Mouse (Mus musculus): ENCODE measurements at regions not wholly inside any gene's neighbourhood (a gene's known extent, or its start where the extent isn't known, plus 50 kb on each side); places are given as distances from the start of the nearest gene placed in this dataset.
"Not testable (repeated sequence)": the region's sequence is repeated elsewhere in the genome, so short reads cannot be mapped to it uniquely, and the experiment has no call there.

DNA sequence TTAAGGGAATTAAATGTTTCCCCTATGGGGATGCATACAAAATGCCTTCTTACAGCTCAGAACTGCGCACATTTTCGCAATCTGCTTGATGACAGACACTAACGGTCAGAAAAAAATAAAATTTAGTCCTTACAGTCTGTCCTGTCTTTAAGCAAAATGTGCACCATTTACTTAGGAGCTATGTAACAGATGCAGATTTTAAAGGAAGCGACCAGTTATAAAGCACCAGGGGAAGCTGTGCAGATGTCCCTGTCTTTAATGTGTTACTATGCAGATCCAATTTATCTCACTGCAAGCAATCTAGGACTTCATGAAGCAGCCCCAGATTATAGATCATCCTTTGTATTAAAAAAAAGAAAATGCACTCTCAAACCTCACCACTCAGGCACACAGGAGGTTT lies 148.8 kb upstream of the Gm10306 start:
- no peak for DNase-seq

DNA sequence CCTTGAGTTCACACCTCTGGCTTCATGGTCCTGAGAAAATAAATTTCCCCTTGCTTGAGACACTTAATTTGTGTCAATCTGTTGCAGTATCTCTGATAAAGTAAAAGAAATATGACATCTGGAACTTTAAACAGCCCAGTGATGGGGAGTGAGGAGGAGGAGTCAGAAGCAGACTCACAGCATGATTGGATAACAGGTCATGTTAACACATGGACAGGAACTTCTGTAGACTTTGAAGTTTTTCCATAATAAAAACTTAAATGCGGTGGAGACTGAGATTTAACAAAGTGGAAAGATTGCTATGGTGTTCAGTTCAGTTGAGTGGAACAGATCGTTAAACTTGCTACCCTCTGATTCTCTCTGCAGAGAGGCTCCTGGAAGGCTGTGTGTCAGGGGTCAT lies 143.7 kb upstream of the Gm10306 start:
- no peak for DNase-seq

DNA sequence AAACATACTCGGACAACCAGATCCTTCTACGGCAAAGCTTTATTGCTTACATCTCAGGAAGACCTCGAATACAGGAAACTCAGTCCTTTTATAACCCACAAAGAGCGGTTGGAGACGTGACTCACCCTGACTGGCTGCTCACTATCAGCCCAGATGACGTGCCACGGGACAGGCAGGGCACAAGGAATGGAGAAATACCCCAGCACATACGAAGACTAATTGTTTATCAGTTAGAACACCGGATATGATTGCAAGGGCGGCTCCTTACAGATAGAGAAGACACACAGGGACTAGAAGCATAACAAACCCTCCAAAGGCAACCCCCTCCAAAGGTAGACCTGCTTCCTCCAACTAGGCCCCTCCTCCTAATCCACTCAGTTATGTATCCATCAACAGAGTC lies 130.8 kb upstream of the Gm10306 start:
- not testable (repeated sequence) for DNase-seq

DNA sequence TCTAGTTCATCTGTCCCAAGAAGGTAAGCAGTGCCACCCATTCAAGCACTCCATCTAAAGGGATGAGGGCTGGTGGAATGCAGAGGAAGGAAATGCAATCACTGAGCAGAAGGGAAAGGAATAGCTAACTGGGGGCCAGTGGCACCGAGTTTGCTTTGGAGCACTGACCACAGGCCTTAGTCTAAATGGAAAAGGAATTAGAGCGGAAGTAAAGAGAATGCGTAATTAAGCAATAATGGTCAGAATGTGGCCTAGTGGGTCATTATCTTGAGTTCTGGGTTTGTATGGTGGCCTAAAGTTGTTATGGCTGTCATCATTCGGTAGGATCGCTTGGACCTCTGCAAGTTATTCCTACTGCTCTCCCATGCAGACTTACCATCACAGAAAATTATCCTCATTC lies 128.8 kb upstream of the Gm10306 start:
- DNase-seq: no peak

DNA sequence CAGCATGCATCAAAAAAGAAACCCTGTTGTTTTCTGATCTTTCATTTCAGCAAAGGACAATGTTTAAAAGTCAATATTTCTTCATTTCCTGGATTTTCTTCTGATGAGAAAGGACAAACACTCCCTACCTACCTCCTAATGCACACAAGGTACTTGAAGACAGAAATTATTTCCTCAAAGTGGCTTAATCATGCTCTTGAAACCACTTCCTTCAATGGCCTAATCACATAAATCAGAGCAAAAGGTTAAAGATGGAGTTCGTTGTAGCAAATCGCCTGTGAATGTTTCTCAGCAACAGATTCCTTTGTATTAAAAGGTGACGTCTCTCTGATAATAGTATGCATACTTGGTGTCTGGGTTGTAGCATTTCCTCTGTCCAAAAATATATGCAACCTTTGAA lies 124.3 kb upstream of the Gm10306 start:
- DNase-seq: no peak

DNA sequence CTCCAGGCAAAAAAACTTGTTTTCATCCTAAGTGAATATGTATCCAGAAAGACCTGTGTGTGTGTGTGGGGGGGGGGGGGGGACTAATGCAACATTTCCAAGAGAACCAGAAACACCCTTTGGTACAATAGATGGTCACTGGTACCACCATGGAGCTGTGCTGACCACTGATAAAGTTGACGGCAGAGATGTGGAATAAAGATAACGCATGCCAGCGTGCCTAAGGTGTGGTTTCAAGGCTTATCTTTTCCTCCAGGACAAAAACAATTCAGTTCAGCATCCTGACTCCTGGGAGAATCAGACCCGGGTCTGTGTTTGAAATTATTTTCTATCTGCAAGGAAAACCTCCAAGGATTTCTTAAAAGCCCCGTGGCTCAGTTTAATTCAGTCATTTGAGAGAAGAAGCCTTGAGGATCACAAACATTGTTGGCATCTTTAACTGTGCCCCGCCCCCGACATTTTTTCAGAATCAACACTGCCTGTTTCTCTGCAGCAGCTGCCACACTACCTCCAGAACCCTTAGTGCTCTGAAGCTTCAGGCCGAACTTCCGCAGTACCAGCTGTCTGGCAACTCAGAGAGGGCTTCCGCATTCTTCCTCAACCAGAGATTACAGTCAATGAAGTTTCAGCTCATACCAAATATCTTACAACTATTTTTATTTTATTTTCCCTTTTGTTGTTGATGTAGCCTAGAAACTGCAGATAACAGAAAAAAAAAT lies 118.5 kb upstream of the Gm10306 start:
- DNase-seq: no peak

DNA sequence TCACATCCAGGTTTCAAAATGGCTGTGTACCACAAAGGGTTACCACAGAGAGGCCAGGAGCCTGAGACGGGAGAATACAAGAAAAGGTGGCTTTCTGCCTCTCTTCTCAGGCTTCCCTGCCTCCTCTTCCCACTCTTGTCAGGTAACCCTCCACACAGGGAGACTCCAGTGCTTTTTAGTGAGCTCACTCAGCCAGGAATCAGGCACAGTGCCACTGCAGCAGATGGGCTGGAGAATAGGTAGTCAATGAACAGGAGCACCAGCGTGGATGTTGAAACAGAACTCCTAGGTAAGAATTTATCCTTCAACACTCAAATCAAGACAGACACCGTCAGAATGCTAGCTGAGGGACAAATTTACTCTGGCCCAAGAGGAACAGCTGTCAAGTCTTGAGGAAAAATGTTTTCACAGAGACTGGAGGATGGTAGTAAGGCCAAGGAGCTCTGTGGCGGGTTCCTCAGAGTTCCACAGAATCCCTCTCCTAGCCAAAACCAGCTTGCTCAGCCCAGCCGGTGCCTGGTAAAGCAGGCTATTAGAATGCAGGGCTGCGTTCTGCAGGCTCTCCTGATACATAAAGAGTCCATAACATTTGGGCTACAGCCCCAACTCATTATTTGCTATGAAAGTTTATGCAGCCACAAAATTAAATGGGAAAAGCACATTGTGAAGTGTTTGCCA lies 117.0 kb upstream of the Gm10306 start:
- DNase-seq: no peak

DNA sequence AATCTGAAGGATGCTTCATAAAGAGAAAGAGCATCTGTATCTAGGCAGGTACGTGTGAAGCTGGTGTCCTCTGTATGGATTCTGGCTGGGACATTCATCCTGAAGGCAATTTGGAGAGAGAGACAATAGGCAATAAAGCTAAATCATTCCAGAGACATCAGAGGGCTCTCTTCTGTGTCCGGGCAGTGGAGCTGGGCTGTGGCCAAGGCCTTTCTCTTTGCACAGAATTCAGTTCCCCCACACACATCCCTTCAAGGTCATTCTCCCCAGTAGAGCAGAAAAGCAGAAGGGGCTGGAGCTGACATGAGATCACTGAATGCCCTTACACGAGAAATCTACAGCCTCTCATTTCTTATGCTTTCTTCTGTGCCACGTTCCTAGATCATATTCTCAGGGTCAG lies 109.7 kb upstream of the Gm10306 start:
- no peak for DNase-seq
